Mouse (Mus musculus) brain, embryonic 14.5 days (tissue): ENCODE measurements around the gene Med31. TPM values are rescaled to one million over a fixed set of nuclear protein-coding genes. Genes with fewer than 3 reads are reported as not detected.

Experiments
- DNase-seq: peaks from one replicate; pipeline ENCODE4 v3.0.0-alpha.2; 2011; ENCODE audit warnings: low read depth
- CTCF ChIP-seq: fragments of 200-500 bp; IDR thresholded peaks from 2 replicates; pipeline ENCODE4 v1.5.1; 2012; ENCODE audit warnings: inconsistent platforms, mild to moderate bottlenecking, moderate library complexity, borderline replicate concordance; ENCODE audit not compliant: insufficient read depth, insufficient read length; ENCODE audit errors: extremely low read depth
- POLR2A ChIP-seq: fragments of 200-500 bp; IDR thresholded peaks from 2 replicates; pipeline ENCODE4 v1.6.1; 2012; ENCODE audit warnings: mild to moderate bottlenecking, inconsistent platforms, borderline replicate concordance; ENCODE audit not compliant: poor library complexity, insufficient read depth, insufficient read length, severe bottlenecking; ENCODE audit errors: extremely low read depth
- polyA plus RNA-seq: library from polyadenylated mRNA; depleted of rRNA; stranded (reverse); fragments of >200 nt; gene quantifications from 2 replicates; pipeline ENCODE4 v1.2.3, GENCODE M21; 2012; rRNA removed

Gene Med31
- 33.8 and 52.6 TPM in 2 replicates for polyA plus RNA-seq

DNA sequence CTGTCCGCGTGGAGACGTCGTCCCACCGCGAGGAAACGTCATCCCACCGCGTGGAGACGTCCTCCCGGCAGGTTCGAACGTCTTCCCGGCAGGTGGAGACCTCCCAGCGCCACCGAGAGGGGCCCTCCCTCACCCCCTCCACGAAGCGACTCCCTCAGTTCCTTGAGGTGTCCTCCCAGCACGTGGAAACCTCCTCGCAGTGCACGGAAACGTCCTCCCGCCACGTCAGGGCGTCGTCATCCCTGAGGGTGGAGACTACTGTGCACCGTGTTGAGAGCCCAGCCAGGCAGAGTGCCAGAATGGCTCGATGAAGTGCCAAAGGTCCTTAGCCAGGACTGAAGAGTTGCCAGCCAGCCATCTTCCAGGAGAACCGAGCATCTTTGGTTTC is at the start of gene Med31:
TSS of gene Med31 (minus strand) at position 183 of the 388 bp plus-strand sequence.
- DNase-seq, result peak; percentile 89
- no peak for TF ChIP-seq POLR2A
- no peak for TF ChIP-seq CTCF

GRCm38 (mm10) chr11:72256441-72256840 is 41.0 kb upstream of the Med31 start:
- TF ChIP-seq CTCF (no peak), POLR2A (no peak)
- DNase-seq, result no peak

DNA sequence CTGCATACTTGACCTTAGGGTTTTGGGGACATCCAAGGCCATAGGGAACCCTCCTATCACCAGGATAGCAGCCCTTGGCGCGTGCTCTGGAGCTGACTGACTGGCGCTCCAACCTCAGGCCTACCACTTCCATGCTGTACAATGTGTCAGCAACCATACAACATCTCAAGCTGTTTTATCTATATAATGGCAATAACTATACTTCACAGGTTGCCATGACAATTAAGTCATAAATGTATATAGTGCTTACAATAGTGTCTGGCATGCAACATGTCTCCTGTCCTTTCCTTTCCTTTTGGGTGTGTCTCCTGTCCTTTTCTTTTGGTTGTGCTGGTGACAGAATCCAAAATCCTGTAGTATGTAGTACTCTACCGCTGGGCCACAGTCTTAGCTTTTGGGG is 40.2 kb upstream of the Med31 start:
- no peak for TF ChIP-seq CTCF
- TF ChIP-seq POLR2A, result no peak

DNA sequence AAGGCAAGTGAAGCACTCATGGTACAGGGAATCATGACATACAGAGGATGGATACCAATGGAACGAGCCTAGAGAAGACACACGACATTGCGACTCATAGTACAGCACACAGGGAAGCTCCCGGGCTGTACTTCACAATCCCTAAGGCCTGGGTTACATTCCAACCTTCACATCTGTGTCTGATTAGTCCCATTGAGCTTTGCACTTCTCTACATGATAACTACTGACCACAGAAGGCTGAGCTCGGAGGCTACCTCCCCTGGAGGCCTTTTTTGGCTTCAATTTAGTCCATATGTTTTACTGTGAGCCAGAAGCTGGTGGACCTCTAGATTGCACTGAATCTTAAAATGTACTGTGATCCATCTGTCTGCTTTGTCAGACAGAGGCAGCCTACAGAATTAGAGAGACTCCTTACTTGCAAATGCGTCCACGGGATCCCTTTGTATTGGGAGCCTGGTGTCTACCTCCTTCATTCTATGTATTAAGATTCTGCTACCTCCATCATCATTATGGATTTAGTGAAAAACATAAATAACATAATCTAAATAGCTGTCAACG is 29.9 kb upstream of the Med31 start:
- TF ChIP-seq CTCF (no peak), POLR2A (no peak)
- no peak for DNase-seq

More for the DNA sequence above, 40.2 kb upstream of the Med31 start:
- no peak for DNase-seq

GRCm38 (mm10) chr11:72240062-72240860 is 24.9 kb upstream of the Med31 start:
- no peak for DNase-seq
- TF ChIP-seq CTCF (no peak), POLR2A (no peak)

DNA sequence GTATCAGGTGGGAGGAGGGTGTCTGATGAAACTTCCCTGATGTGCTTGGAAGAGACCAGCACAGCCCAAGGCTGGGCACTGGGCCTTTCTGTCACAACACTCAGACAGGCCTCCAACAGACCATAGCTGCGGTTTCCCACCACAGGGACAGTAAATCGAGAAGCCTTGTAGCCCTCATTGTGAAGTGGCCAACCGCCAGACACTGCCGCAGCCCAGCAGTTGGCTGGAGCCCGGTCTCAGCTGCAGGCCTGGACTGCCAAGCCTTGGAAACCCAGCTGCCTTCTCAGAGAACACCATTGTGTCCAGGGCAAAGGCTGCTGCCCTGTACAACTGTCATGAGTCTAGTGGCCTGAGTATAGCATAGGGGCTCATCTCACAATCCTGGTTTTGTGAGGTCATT is 18.6 kb upstream of the Med31 start:
- DNase-seq, result no peak
- TF ChIP-seq CTCF (no peak), POLR2A (no peak)

GRCm38 (mm10) chr11:72232991-72233390 is 17.6 kb upstream of the Med31 start:
- TF ChIP-seq POLR2A (no peak), CTCF (no peak)
- DNase-seq, result no peak

DNA sequence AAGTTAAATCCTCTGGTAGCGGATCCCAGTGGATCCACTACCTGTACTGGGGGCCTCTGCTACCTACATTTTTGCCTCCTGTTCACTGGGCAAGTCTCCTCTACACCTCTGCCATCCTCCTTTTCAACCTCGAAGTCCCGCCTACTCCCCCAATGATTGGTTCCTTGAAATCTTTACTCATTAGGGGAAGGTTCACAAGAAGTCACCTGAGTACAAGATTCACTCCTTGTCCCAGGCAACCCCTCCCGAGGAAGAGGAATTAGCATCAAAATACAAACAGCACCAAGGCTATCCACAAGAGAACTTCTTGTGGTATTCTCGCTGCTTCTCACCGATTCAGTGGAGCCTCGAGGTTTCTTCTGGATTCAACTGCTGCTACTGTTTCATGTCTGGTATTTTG is 16.7 kb upstream of the Med31 start:
- no peak for DNase-seq
- TF ChIP-seq POLR2A (no peak), CTCF (no peak)

GRCm38 (mm10) chr11:72228513-72228912 is 13.1 kb upstream of the Med31 start:
- no peak for DNase-seq
- no peak for TF ChIP-seq CTCF

DNA sequence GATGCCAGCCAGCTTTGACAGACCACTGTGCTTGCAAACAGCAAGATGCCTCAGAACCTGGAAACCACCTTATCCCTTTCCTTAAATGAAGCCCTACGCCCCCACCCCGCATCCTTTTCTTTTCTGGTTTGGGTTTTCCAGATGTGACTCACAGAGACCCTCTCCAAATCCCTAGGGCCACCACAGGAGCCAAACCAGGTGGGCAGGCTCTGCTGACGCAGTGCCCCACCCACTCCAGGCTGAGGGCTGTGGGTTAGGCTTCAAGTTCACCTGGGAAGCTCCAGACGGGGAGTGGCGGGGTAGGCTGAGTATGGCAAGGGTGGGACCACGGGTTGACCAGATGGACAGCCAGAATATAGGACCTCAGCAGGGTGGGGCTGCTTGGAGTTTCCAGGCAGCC is 11.5 kb upstream of the Med31 start:
- TF ChIP-seq POLR2A (no peak), CTCF (no peak)
- no peak for DNase-seq

DNA sequence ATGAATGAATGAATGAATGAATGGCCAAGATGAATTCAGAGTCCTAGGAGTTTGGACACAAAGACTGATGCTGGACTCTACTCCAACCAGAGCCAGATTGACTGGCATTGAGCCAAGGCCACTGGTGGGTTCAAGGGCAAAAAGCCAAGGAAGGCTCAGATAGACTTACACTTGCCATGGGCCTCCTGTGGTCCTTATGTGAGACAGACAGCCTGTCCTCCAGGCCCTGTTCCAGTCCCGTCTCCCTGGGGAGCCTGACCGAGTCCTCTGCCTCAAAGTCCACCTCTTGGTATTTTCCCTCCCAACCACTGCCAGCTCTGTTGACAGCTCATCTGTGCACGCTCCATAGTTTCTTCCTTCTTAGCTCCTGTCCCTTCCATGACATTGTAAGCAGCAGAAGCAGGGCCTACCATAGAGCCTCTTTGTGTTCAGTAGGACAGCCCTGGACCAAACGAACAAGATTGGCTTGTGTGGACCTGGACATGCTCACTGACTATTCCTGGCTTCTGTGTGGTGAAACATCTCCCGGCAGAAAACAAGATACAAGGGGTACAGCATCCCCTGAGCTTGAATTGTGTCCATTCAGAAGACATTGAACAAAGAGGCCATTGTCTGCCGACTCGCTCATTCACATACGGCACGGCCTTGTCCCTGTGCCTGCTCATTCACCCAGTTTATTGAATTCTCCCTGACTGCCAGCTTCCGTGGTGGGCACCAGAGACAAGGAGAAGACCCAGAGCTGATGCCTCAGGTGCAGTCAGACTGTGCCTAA is 10.8 kb upstream of the Med31 start:
- peak; percentile 60 for DNase-seq
- TF ChIP-seq POLR2A (no peak), CTCF (no peak)
